Mouse (Mus musculus) embryonic fibroblast, embryonic 13.5 days (primary cell): ENCODE measurements around the gene Kcnk16.

Experiments
- CTCF ChIP-seq: IDR thresholded peaks from 2 replicates; pipeline ENCODE4 v1.5.1; 2011; ENCODE audit warnings: mild to moderate bottlenecking, control low read depth, low read length, moderate library complexity, borderline replicate concordance; ENCODE audit not compliant: insufficient read depth
- POLR2A ChIP-seq: IDR thresholded peaks from 2 replicates; pipeline ENCODE4 v1.6.1; 2011; ENCODE audit warnings: low read depth, mild to moderate bottlenecking, control low read depth, low read length, moderate library complexity

- TF ChIP-seq CTCF (no peak), POLR2A (no peak)
Measured at GRCm38 (mm10) chr14:20246811-20247266, 22.2 kb downstream of the Kcnk16 start.
